Comparison of ENCODE assay signal across 8 mouse cellular contexts in genomic region chr17:87326987-87327386, GRCm38 (mm10). TPM values are rescaled to one million over a fixed set of nuclear protein-coding genes. Genes with fewer than 3 reads are reported as not detected.
DNase-seq lines count a peak whose midpoint lies in the region; ATAC-seq and TF ChIP-seq lines count a peak whose summit lies in the region.

No protein-coding gene starts in this region.

- no peak for TF ChIP-seq CTCF in midbrain, postnatal 0 days (IDR thresholded peaks at IDR 0.05)

- no peak overlapping the region for H3K9ac ChIP-seq in midbrain, postnatal 0 days (replicated peaks; ENCODE audit: low read length, poor library complexity, severe bottlenecking)

- H3K27ac ChIP-seq in limb, embryonic 10.5 days, result peak overlapping the region; percentile 43; the same call in 1 of the 2 replicates
- peak overlapping the region; percentile 51; the same call in 1 of the 2 replicates for H3K27ac ChIP-seq in midbrain, postnatal 0 days (ENCODE audit: low read depth, low read length)

- no peak overlapping the region for H3K4me2 ChIP-seq in midbrain, postnatal 0 days (ENCODE audit: low read depth, low read length, poor library complexity, severe bottlenecking)

- WGBS in limb, embryonic 10.5 days, result 49% methylated on average over 6 of the region's 6 CpGs
- WGBS in midbrain, postnatal 0 days, result 14% methylated on average over 6 of the region's 6 CpGs

- H3K9me3 ChIP-seq in limb, embryonic 10.5 days (replicated peaks), result no peaks in the 10 kb centered on the region; the same call in 1 of the 2 replicates
- H3K9me3 ChIP-seq in midbrain, postnatal 0 days (ENCODE audit: low read length), result 0 out of 2 replicates have a peak, but pooled peaks cover 1% of the 10 kb centered on the region

- H3K27me3 ChIP-seq in limb, embryonic 10.5 days (ENCODE audit: low read depth, poor library complexity, severe bottlenecking), result peaks cover 38% of the 10 kb centered on the region
- H3K27me3 ChIP-seq in midbrain, postnatal 0 days (ENCODE audit: insufficient read depth, low read length), result 0 out of 2 replicates have a peak, but pooled peaks cover 3% of the 10 kb centered on the region

- no peak overlapping the region for H3K4me3 ChIP-seq in limb, embryonic 10.5 days
- H3K4me3 ChIP-seq in midbrain, postnatal 0 days (ENCODE audit: low read depth, low read length), result no peak overlapping the region

- DNase-seq in lung, adult 18-20 months, result peak; percentile 78
- DNase-seq in lung, postnatal 14 days, result no peak
- DNase-seq in embryo, embryonic 11 days, result peak; percentile 75
- no peak for DNase-seq in limb, embryonic 10.5 days (ENCODE audit: low spot score)
- peak; percentile 68 for DNase-seq in midbrain, postnatal 0 days (ENCODE audit: low spot score)
- DNase-seq in adrenal gland, adult (ENCODE audit: inconsistent age in 2 of 2, low spot score in 1 of 2), result no peak
- DNase-seq in ovary, postnatal 10 days (ENCODE audit: low spot score), result no peak
- no peak for DNase-seq in testis, postnatal 10 days (ENCODE audit: low spot score)

- peaks cover 59% of the 10 kb centered on the region for H3K4me1 ChIP-seq in limb, embryonic 10.5 days
- H3K4me1 ChIP-seq in midbrain, postnatal 0 days (ENCODE audit: insufficient read depth, low read length), result peaks cover 33% of the 10 kb centered on the region

- peak; percentile 32; the same call in 1 of the 2 replicates for ATAC-seq in midbrain, postnatal 0 days (ENCODE audit: low FRiP score)

- H3K36me3 ChIP-seq in limb, embryonic 10.5 days, result no peaks in the 10 kb centered on the region
- H3K36me3 ChIP-seq in midbrain, postnatal 0 days (ENCODE audit: insufficient read depth, low read length), result 0 out of 2 replicates have a peak, but pooled peaks cover 3% of the 10 kb centered on the region

RNA-seq across cellular contexts. Expression of gene Ttc7, which starts 44.3 kb away (rescaled TPM):
- 3.6 and 3.9 TPM in 2 replicates for polyA plus RNA-seq in limb, embryonic 10.5 days (2016; fragmentation: Nextera tagmentation; extraction: Ambion mirVana)
- total RNA-seq in midbrain, postnatal 0 days (2014; rRNA removed), result 5.3 and 13.9 TPM in 2 replicates
- 9.9 and 11.1 TPM in 2 replicates for polyA plus RNA-seq in midbrain, postnatal 0 days (2015; fragmentation: Nextera tagmentation; extraction: Ambion mirVana)

Comparison
In these comparisons a context has a peak if more than half of its experiments do, and no peak if none do; other contexts are left out.
1. DNase-seq: peak in lung, adult 18-20 months (2 of 2), embryo, embryonic 11 days (single experiment) and midbrain, postnatal 0 days (single experiment); none in lung, postnatal 14 days (single experiment), limb, embryonic 10.5 days (single experiment), adrenal gland, adult (0 of 2), ovary, postnatal 10 days (single experiment) and testis, postnatal 10 days (single experiment).